Mouse (Mus musculus) CD4-positive helper T cell, adult 2 months (primary cell): Measurements from ENCODE around the gene D430041D05Rik.
A peak's percentile ranks its signal among the peaks of the same experiment; 100 is the strongest.

Experiments used
- DNase-seq: peaks from one replicate; pipeline ENCODE4 v3.0.0-alpha.2; 2012; ENCODE audit warnings: low read depth, missing footprints, low spot score

Gene D430041D05Rik

GRCm38 (mm10) chr2:104351415-104352203 is 59.2 kb downstream of the D430041D05Rik start:
- DNase-seq, result no peak

GRCm38 (mm10) chr2:104337619-104338018 is 73.2 kb downstream of the D430041D05Rik start:
- no peak for DNase-seq

- DNase-seq, result no peak
Observed at GRCm38 (mm10) chr2:104335824-104336223, 75.0 kb downstream of the D430041D05Rik start.

GRCm38 (mm10) chr2:104333952-104334351 is 76.9 kb downstream of the D430041D05Rik start:
- DNase-seq, result no peak

GRCm38 (mm10) chr2:104332707-104333106 is 78.1 kb downstream of the D430041D05Rik start:
- no peak for DNase-seq

GRCm38 (mm10) chr2:104331261-104331660 is 79.6 kb downstream of the D430041D05Rik start:
- DNase-seq, result no peak

GRCm38 (mm10) chr2:104327116-104327794 is 83.6 kb downstream of the D430041D05Rik start:
- DNase-seq, result no peak

GRCm38 (mm10) chr2:104323773-104324172 is 87.0 kb downstream of the D430041D05Rik start:
- DNase-seq, result no peak

GRCm38 (mm10) chr2:104323351-104323750 is 87.5 kb downstream of the D430041D05Rik start:
- DNase-seq, result no peak

- DNase-seq, result no peak
Observed at GRCm38 (mm10) chr2:104320061-104320624, 90.7 kb downstream of the D430041D05Rik start.

- no peak for DNase-seq
Observed at GRCm38 (mm10) chr2:104319443-104319842, 91.4 kb downstream of the D430041D05Rik start.

- no peak for DNase-seq
Observed at GRCm38 (mm10) chr2:104318881-104319280, 91.9 kb downstream of the D430041D05Rik start.

- DNase-seq, result no peak
Observed at GRCm38 (mm10) chr2:104318259-104318658, 92.6 kb downstream of the D430041D05Rik start.

GRCm38 (mm10) chr2:104317631-104318030 is 93.2 kb downstream of the D430041D05Rik start:
- DNase-seq, result no peak

GRCm38 (mm10) chr2:104316483-104316882 is 94.3 kb downstream of the D430041D05Rik start:
- DNase-seq, result no peak

- DNase-seq, result no peak
Observed at GRCm38 (mm10) chr2:104313246-104313645, 97.6 kb downstream of the D430041D05Rik start.

- no peak for DNase-seq
Observed at GRCm38 (mm10) chr2:104307102-104307501, 103.7 kb downstream of the D430041D05Rik start.

GRCm38 (mm10) chr2:104305722-104306121 is 105.1 kb downstream of the D430041D05Rik start:
- no peak for DNase-seq

- DNase-seq, result no peak
Observed at GRCm38 (mm10) chr2:104299912-104300311, 110.9 kb downstream of the D430041D05Rik start.

- DNase-seq, result peak; percentile 20
Observed at GRCm38 (mm10) chr2:104299160-104299559, 111.7 kb downstream of the D430041D05Rik start.

GRCm38 (mm10) chr2:104286821-104287220 is 124.0 kb downstream of the D430041D05Rik start:
- DNase-seq, result no peak

GRCm38 (mm10) chr2:104283401-104283955 is 127.3 kb downstream of the D430041D05Rik start:
- no peak for DNase-seq
